In genomic region chr12:44674541-44674940, GRCm38 (mm10) we compare ENCODE assay signal across 7 mouse cellular contexts.
DNase-seq lines count a peak whose midpoint lies in the region; ATAC-seq and TF ChIP-seq lines count a peak whose summit lies in the region.
"Not testable (repeated sequence)": the region's sequence is repeated elsewhere in the genome, so short reads cannot be mapped to it uniquely, and the experiment has no call there.

No protein-coding gene starts in this region.

- ATAC-seq in limb, embryonic 14.5 days (ENCODE audit: low FRiP score, low read depth); midbrain, embryonic 11.5 days (ENCODE audit: low FRiP score): not testable (repeated sequence)

- not testable (repeated sequence) for H3K9ac ChIP-seq in limb, embryonic 14.5 days (ENCODE audit: low read depth, low read length, severe bottlenecking); midbrain, embryonic 11.5 days (ENCODE audit: low read length)

- not testable (repeated sequence) for TF ChIP-seq POLR2A in limb, embryonic 14.5 days (IDR thresholded peaks at IDR 0.05; ENCODE audit: borderline replicate concordance, extremely low read depth, insufficient read depth, insufficient read length)

- not testable (repeated sequence) for H3K4me2 ChIP-seq in limb, embryonic 14.5 days (replicated peaks; ENCODE audit: low read depth, low read length, severe bottlenecking); midbrain, embryonic 11.5 days

- 78% methylated on average over 3 of the region's 3 CpGs for WGBS in limb, embryonic 14.5 days
- 72% methylated on average over 3 of the region's 3 CpGs for WGBS in midbrain, embryonic 11.5 days

- TF ChIP-seq CTCF in gastrocnemius, adult 2 months (IDR thresholded peaks at IDR 0.05) = peak; percentile 39; the same call in 1 of the 2 replicates

- not testable (repeated sequence) for H3K9me3 ChIP-seq in limb, embryonic 14.5 days (ENCODE audit: control insufficient read depth, low read length); midbrain, embryonic 11.5 days (ENCODE audit: control insufficient read depth, low read length)

- DNase-seq in Muller cell, postnatal 12 days (ENCODE audit: inconsistent ontology term) = peak; percentile 49
- DNase-seq in brain, adult 2 months (ENCODE audit: low read depth, low spot score) = peak; percentile 44
- peak; percentile 63 for DNase-seq in embryo, embryonic 11 days
- not testable (repeated sequence) for DNase-seq in gastrocnemius, adult 2 months
- peak; percentile 19 for DNase-seq in kidney, adult 9 months
- peak; percentile 26 for DNase-seq in limb, embryonic 14.5 days (ENCODE audit: low spot score)
- DNase-seq in midbrain, embryonic 11.5 days (ENCODE audit: low spot score, missing footprints) = peak; percentile 88

- intact Hi-C loops in gastrocnemius, adult 2 months (cut with DNase I) = loop anchor here (5.0 kb wide), 1 partner anchor 498 kb away; no protein-coding TSS in a partner anchor

- H3K27ac ChIP-seq in gastrocnemius, adult 2 months; limb, embryonic 14.5 days (replicated peaks; ENCODE audit: low read depth, low read length); midbrain, embryonic 11.5 days (ENCODE audit: low read depth, low read length): not testable (repeated sequence)

- H3K4me3 ChIP-seq in gastrocnemius, adult 2 months; limb, embryonic 14.5 days (replicated peaks; ENCODE audit: low read length); midbrain, embryonic 11.5 days (ENCODE audit: low read depth, low read length): not testable (repeated sequence)

- not testable (repeated sequence) for H3K27me3 ChIP-seq in limb, embryonic 14.5 days (ENCODE audit: control insufficient read depth, insufficient read depth, low read length); midbrain, embryonic 11.5 days (ENCODE audit: control insufficient read depth, insufficient read depth, low read length)

- not testable (repeated sequence) for H3K4me1 ChIP-seq in limb, embryonic 14.5 days (ENCODE audit: control insufficient read depth, insufficient read depth, low read length); midbrain, embryonic 11.5 days (ENCODE audit: control insufficient read depth, insufficient read depth, low read length)

- H3K36me3 ChIP-seq in limb, embryonic 14.5 days (ENCODE audit: control insufficient read depth, insufficient read depth, low read length); midbrain, embryonic 11.5 days (ENCODE audit: control insufficient read depth, insufficient read depth, low read length): not testable (repeated sequence)
